Mouse (Mus musculus) T-helper 1 cell (primary cell): ENCODE measurements around the gene Gm10142.
"Not testable (repeated sequence)": the region's sequence is repeated elsewhere in the genome, so short reads cannot be mapped to it uniquely, and the experiment has no call there.

Experiments used
- in situ Hi-C: fragments of 300-600 bp; cut with MboI, MseI; formaldehyde crosslinking; loops from one replicate; pipeline ENCODE4 v1.15.1; 2025; ENCODE audit warnings: high pct_unique_total_duplicates

Gm10142 gene

GRCm38 (mm10) chr10:77729241-77729640 is 13.6 kb downstream of the Gm10142 start:
- in situ Hi-C loops = no loop called here

GRCm38 (mm10) chr10:77735928-77736327 is 20.3 kb downstream of the Gm10142 start:
- in situ Hi-C loops = no loop called here

GRCm38 (mm10) chr10:77738929-77739328 is 23.3 kb downstream of the Gm10142 start:
- in situ Hi-C loops = no loop called here

GRCm38 (mm10) chr10:77741924-77742688 is 26.5 kb downstream of the Gm10142 start, which contains the start of gene Gm18596:
Gm18596 (minus strand) TSS chr10:77742638.
- in situ Hi-C loops = not testable (repeated sequence)

DNA sequence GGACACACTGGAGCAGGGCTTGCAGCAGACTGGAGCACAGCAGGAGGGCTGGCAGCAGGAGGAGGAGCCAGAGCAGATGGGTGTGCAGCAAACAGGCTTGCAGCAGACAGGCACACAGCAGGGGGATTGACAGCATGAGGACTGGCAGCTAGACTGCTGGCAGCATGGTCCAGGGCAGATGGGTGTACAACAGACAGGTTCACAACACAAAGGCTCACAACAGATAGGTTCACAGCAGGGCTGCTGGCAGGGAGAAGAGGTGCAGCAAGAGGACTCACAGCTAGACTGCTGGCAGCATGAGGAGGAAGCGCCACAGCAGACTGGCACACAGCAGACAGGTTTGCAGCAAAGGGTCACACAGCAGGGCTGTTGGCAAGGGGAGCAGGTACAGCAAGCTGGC is 35.1 kb downstream of the Gm10142 start:
- in situ Hi-C loops = not testable (repeated sequence)

- in situ Hi-C loops = not testable (repeated sequence)
These were observed 35.6 kb downstream of the Gm10142 start, which contains the start of gene Gm9736 for GRCm38 (mm10) chr10:77751254-77751653. Gm9736 (minus strand) TSS chr10:77751354.

DNA sequence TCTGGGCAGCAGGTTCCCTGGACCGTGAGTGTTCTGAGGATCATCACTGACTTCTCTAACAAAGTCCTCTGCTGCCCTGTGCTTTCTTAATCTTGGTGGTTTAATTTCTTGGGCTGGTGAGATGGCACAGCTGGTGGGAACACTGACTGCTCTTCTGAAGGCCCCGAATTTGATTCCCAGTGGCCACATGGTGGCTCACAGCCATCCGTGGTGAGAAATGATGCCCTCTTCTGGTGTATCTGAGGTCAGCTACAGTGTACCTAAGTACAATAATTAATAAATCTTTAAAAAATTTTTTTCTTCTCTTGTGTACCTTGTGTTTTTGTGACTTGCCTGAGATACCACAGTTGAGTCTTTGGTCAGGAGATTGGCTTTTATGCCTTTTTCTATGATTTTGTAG is 36.7 kb downstream of the Gm10142 start:
- in situ Hi-C loops = not testable (repeated sequence)

DNA sequence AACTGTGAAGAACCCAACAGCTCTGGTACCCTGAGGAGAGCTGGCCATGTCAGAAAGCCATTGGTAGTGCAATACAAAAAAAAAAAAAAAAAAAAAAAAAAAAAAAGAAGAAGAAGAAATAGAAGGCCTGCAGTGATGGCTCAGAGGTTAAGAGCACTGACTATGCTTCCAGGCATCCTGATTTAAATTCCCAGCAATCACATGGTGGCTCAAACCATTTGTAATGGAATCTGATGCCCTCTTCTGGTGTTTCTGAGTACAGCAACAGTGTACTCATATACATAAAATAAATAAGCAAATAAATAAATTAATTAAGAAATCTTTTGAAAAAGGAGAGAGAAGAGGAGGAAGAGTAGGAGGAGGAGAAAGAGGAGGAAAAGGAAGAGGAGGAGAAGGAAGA is 37.8 kb downstream of the Gm10142 start:
- in situ Hi-C loops = no loop called here

- in situ Hi-C loops = not testable (repeated sequence)
These were observed 44.0 kb downstream of the Gm10142 start, which contains the start of gene Gm3233 for GRCm38 (mm10) chr10:77759582-77759981. Gm3233 (minus strand) TSS chr10:77759682.
